Mouse (Mus musculus) olfactory bulb, adult 2 months (tissue): Measurements from ENCODE around the gene Rnf212. TPM values are rescaled to one million over a fixed set of nuclear protein-coding genes. Genes with fewer than 3 reads are reported as not detected.

Experiments
- H3K27ac ChIP-seq: fragments of 200-500 bp; 2 replicates; pipeline ENCODE4 v1.5.1; 2012; ENCODE audit warnings: low read depth, low read length; ENCODE audit not compliant: insufficient read depth
- H3K4me1 ChIP-seq: fragments of 200-500 bp; 2 replicates; pipeline ENCODE4 v1.6.1; 2012; ENCODE audit warnings: low read length; ENCODE audit not compliant: control insufficient read depth, insufficient read depth
- H3K4me3 ChIP-seq: fragments of 200-500 bp; 2 replicates; pipeline ENCODE4 v1.5.1; 2012; ENCODE audit warnings: mild to moderate bottlenecking, low read depth, low read length, moderate library complexity; ENCODE audit not compliant: insufficient read depth
- CTCF ChIP-seq: fragments of 200-500 bp; IDR thresholded peaks from 2 replicates; pipeline ENCODE4 v1.5.1; 2012; ENCODE audit warnings: low read depth, mild to moderate bottlenecking, low read length, moderate library complexity; ENCODE audit not compliant: insufficient read depth
- POLR2A ChIP-seq: fragments of 200-500 bp; IDR thresholded peaks from 2 replicates; pipeline ENCODE4 v1.6.1; 2012; ENCODE audit warnings: mild to moderate bottlenecking, low read depth, low read length, moderate library complexity; ENCODE audit not compliant: insufficient read depth
- WGBS: fragments of 180-500 bp; shearing (Covaris S2); methylation state at CpG from one replicate; pipeline ENCODE4 v1.1.7; 2018; 5-methylcytosine and 5-hydroxymethylcytosine counted together
- polyA plus RNA-seq: library from polyadenylated mRNA; stranded (reverse); fragments of >200 nt; gene quantifications from 2 replicates; pipeline ENCODE4 v1.2.4, GENCODE M21; 2012; ENCODE audit warnings: low replicate concordance; ENCODE audit not compliant: missing spikeins, insufficient read depth, insufficient read length

The Rnf212 gene
- polyA plus RNA-seq, 1 experiment, result not detected

- 76% methylated on average over 5 of the region's 5 CpGs for WGBS
- Histone ChIP-seq H3K27ac (no peak overlapping the region), H3K4me1 (no peaks in the 10 kb centered on the region), H3K4me3 (no peak overlapping the region)
- TF ChIP-seq POLR2A, result no peak
- TF ChIP-seq CTCF, result no peak
These were observed 24.2 kb downstream of the Rnf212 start for GRCm38 (mm10) chr5:108750328-108751210.

- no peak overlapping the region for H3K4me3 ChIP-seq
- H3K27ac ChIP-seq, result no peak overlapping the region
- TF ChIP-seq POLR2A (no peak), CTCF (no peak)
- WGBS, result 83% methylated on average over 3 of the region's 3 CpGs
- no peaks in the 10 kb centered on the region for H3K4me1 ChIP-seq
These were observed 30.2 kb downstream of the Rnf212 start for GRCm38 (mm10) chr5:108744629-108745028.

- TF ChIP-seq POLR2A, result no peak
- TF ChIP-seq CTCF, result no peak
- WGBS, result 67% methylated on average over 2 of the region's 2 CpGs
- Histone ChIP-seq H3K4me3 (no peak overlapping the region), H3K4me1 (no peaks in the 10 kb centered on the region), H3K27ac (no peak overlapping the region)
These were observed 30.9 kb downstream of the Rnf212 start for GRCm38 (mm10) chr5:108743856-108744255.

GRCm38 (mm10) chr5:108742596-108742995, 32.2 kb downstream of the Rnf212 start:
- H3K4me1 ChIP-seq, result no peaks in the 10 kb centered on the region
- whole genome bisulfite sequencing, result 67% methylated on average over 2 of the region's 2 CpGs
- no peak overlapping the region for H3K27ac ChIP-seq
- TF ChIP-seq CTCF (no peak), POLR2A (no peak)
- H3K4me3 ChIP-seq, result no peak overlapping the region

DNA sequence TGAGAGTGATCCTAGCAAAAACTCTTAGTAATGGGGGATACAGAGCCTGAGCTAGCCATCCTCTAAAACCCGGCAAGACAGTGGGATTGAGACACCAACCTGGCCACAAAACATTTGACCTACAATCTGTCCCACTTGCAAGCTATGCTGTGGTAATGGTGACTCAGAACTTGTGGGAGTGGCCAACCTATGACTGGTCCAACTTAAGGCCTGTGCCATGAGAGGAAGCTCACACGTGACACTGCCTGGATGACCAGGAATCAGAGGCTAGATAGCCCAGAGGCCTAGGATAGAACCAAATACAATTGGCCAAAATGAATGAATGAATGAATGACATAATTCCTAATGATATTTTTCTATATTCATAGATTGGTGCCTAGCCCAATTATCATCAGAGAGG, 32.9 kb downstream of the Rnf212 start:
- 94% methylated on average over 2 of the region's 2 CpGs for WGBS
- Histone ChIP-seq H3K4me3 (no peak overlapping the region), H3K4me1 (no peaks in the 10 kb centered on the region), H3K27ac (no peak overlapping the region)
- no peak for TF ChIP-seq CTCF
- no peak for TF ChIP-seq POLR2A

- H3K4me1 ChIP-seq, result no peaks in the 10 kb centered on the region
- H3K27ac ChIP-seq, result no peak overlapping the region
- WGBS, result 90% methylated on average over 1 of the region's 1 CpGs
- H3K4me3 ChIP-seq, result no peak overlapping the region
- TF ChIP-seq POLR2A (no peak), CTCF (no peak)
These were observed 47.4 kb downstream of the Rnf212 start for GRCm38 (mm10) chr5:108727425-108727824.

GRCm38 (mm10) chr5:108726557-108727248, 48.1 kb downstream of the Rnf212 start:
- no peak overlapping the region for H3K4me3 ChIP-seq
- H3K27ac ChIP-seq, result no peak overlapping the region
- no peak for TF ChIP-seq POLR2A
- peak; percentile 55; the same call in 1 of the 2 replicates for TF ChIP-seq CTCF
- 6% methylated on average over 5 of the region's 5 CpGs for WGBS
- H3K4me1 ChIP-seq, result no peaks in the 10 kb centered on the region

GRCm38 (mm10) chr5:108724006-108724405, 50.8 kb downstream of the Rnf212 start:
- TF ChIP-seq CTCF (no peak), POLR2A (no peak)
- H3K4me3 ChIP-seq, result no peak overlapping the region
- no peaks in the 10 kb centered on the region for H3K4me1 ChIP-seq
- no peak overlapping the region for H3K27ac ChIP-seq
- 62% methylated on average over 2 of the region's 2 CpGs for WGBS

DNA sequence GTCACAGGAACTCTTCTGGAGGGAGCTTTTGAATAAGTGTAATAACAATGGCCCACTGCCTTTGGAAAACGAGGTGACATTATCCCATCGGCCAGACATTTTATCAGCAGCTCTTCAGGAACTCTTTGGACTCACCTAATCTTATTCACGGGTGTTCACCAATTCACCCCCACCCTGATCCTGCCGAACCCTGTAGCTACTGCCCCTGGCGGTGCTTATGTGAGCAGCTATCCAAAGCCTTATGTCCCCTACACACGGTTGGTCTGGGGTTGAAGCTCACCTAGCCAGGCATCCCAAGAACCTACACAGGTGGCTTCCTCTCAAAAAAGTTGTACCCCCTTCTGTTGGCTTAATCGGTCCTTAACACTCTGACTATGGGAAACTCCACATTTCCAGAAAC, 55.0 kb downstream of the Rnf212 start:
- TF ChIP-seq CTCF (no peak), POLR2A (no peak)
- WGBS, result 69% methylated on average over 7 of the region's 7 CpGs
- H3K4me1 ChIP-seq, result 0 out of 2 replicates have a peak, but pooled peaks cover 3% of the 10 kb centered on the region
- H3K27ac ChIP-seq, result no peak overlapping the region
- no peak overlapping the region for H3K4me3 ChIP-seq
